Mouse (Mus musculus) kidney, adult 2 months (tissue): ENCODE measurements at regions not wholly inside any gene's neighbourhood (a gene's known extent, or its start where the extent isn't known, plus 50 kb on each side); places are given as distances from the start of the nearest gene placed in this dataset.

Experiments used
- CTCF ChIP-seq: fragments of 200-500 bp; conservative IDR thresholded peaks from 2 replicates; pipeline ENCODE4 v1.5.1; 2011; ENCODE audit warnings: low read depth, mild to moderate bottlenecking, control low read depth, low read length, moderate library complexity, mixed read lengths; ENCODE audit not compliant: insufficient read depth, insufficient read length
- POLR2A ChIP-seq: fragments of 200-500 bp; IDR thresholded peaks from one replicate; pipeline ENCODE4 v1.6.1; 2011; ENCODE audit warnings: low read depth, low read length, control low read depth

DNA sequence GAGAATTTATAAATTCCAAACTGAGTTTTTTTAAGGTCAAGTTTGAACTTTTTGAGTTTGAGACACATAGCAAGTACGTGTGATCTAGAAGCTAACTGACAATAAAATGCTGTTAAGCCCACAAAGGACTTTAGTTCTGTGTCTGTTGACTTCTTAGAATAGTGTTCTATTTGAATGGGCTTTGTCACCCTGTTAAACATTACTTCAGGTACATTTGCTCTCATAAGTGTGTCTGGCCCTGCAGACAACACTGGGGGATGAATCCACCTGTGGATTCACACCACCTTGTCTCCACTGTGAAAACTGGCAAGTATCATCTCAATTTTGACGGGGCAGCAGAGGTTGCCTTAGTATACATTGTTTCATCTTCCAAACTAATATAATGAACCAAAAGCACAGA is 70.5 kb upstream of the Tcerg1l start:
- TF ChIP-seq CTCF, result no peak
- TF ChIP-seq POLR2A, result no peak
